Mouse (Mus musculus) liver, embryonic 14.5 days (tissue): ENCODE data around the gene Hoxb4.

Source experiments
- CTCF ChIP-seq: IDR thresholded peaks from 2 replicates; pipeline ENCODE4 v1.5.1; 2016; ENCODE audit warnings: antibody characterized with exemption, low read depth, control low read depth
- EP300 ChIP-seq: IDR thresholded peaks from 2 replicates; pipeline ENCODE4 v1.6.1; 2016; ENCODE audit warnings: antibody characterized with exemption, low read depth

DNA sequence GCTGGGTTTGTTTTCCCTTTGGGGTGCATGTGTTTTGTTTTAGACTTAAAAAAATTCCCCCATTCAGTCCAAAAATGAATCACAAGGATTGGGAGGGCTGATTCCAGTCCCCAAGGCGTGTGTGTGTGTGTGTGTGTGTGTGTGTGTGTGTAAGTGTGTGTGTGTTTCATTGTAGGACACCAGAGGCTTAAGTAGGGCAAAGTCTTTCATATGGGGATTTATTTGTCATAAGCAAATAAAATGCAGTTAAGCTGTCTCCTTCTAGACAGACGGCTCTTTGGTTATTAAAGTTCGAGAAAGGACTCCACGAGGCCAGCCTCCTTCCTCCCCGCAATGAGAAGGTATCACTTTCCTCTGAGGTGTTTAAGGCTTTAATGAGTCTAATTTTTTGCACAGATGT lies 3.8 kb downstream of the Hoxb4 start:
- TF ChIP-seq CTCF: no peak
- no peak for TF ChIP-seq EP300
